Mouse (Mus musculus): Measurements from ENCODE around the gene Pot1b.

DNA sequence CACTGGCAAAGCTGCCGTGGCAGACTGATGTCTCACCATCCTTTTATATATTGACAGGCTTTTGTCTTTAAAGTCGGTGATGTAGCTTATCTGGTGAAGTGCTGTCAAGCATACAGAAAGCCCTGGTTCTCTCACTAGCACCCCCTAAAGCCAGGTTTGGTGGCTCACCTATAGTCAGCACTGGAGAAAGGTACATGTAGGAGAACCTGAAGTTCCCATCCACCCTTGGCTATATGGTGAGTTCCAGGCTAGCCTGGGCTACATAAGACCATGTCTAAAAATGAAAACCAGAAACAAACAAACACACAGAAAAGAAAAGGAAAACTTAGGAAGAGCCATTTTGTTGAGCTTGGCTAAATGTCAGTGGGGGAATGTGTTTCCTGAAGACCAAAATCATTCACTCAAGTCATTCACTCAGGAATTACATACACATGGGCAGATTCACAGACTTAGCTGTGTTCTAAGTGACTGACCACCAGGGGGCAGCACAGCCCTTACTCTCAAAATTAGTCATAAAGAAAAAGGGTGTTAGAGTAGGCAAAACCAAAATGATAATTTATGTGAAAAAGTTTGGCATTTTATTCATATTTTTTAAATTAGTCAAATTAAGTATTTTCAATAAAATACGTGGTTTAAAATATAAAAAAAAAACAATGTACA is 10.1 kb downstream of the Pot1b start:
- TF ChIP-seq CTCF (IDR thresholded peaks at IDR 0.05; ENCODE audit: low read depth) (peak; percentile 73), EP300 (IDR thresholded peaks at IDR 0.05; ENCODE audit: low read depth) (no peak)

Measured in heart, postnatal 0 days (tissue).